Mouse (Mus musculus): ENCODE results near the gene Vmn2r86. TPM values are rescaled to one million over a fixed set of nuclear protein-coding genes. Genes with fewer than 3 reads are reported as not detected.
"Not testable (repeated sequence)": the region's sequence is repeated elsewhere in the genome, so short reads cannot be mapped to it uniquely, and the experiment has no call there.

Gene Vmn2r86
- polyA plus RNA-seq, 1 experiment from 2014 or later, result not detected

DNA sequence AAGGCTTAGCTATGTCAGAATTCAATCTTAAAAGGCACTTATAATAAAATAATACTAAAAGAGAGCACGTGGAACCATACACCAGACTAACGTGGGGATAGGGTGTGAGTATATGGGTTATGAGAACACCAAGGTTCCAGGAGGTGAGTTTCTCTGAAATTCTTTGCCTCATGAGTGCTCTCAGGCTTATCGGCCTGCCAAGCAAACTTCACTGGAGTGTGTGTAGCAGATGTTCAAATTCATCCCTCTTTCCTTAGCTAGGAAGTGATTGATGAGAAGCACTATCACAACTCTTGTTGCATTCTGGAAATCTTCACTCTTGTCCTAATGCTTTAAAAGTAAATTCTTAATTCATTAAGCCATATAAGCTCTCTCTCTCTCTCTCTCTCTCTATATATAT lies 35.4 kb downstream of the Vmn2r86 start:
- no peak for TF ChIP-seq EP300 (optimal IDR thresholded peaks at IDR 0.05)
- no peak for TF ChIP-seq CTCF (IDR thresholded peaks at IDR 0.05; ENCODE audit: low read depth)
- Histone ChIP-seq H3K9ac (ENCODE audit: low read length) (no peak overlapping the region), H3K27ac (replicated peaks) (no peak overlapping the region), H3K4me3 (ENCODE audit: low read depth, low read length) (no peak overlapping the region), H3K9me3 (ENCODE audit: control insufficient read depth, low read length) (no peaks in the 10 kb centered on the region), H3K27me3 (ENCODE audit: control insufficient read depth, insufficient read depth, low read length) (no peaks in the 10 kb centered on the region), H3K4me1 (replicated peaks; ENCODE audit: control insufficient read depth, insufficient read depth) (no peaks in the 10 kb centered on the region), H3K4me2 (replicated peaks; ENCODE audit: low read depth) (no peak overlapping the region), H3K36me3 (ENCODE audit: control insufficient read depth, insufficient read depth, low read length) (no peaks in the 10 kb centered on the region)
- DNase-seq (ENCODE audit: low spot score), result no peak
- WGBS, result 69% methylated on average over 3 of the region's 3 CpGs
- ATAC-seq (ENCODE audit: low FRiP score, low TSS enrichment), result no peak

DNA sequence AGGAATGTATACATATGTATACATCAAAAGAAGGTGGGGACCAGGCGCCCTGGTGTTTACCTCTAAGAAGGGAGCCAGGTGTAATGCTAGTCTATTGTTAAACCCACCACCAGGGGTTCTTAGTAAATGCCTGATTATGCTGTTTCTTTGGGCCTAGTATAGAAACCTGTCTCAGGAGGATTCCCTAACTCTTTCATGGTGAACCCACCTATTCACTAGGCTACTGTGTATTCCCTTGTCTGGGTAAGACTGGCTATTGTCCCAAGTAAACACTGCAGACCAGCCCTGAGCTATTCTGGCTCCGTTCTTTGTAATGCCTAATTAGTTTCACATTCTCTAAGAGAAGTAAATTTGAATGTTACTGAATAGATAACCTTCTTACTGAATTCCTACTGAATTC lies 35.9 kb downstream of the Vmn2r86 start:
- H3K4me1 ChIP-seq (replicated peaks; ENCODE audit: control insufficient read depth, insufficient read depth); H3K9me3 ChIP-seq (ENCODE audit: control insufficient read depth, low read length); ATAC-seq (ENCODE audit: low FRiP score, low TSS enrichment); H3K36me3 ChIP-seq (ENCODE audit: control insufficient read depth, insufficient read depth, low read length); DNase-seq (ENCODE audit: low spot score); H3K4me3 ChIP-seq (ENCODE audit: low read depth, low read length); H3K4me2 ChIP-seq (replicated peaks; ENCODE audit: low read depth); H3K9ac ChIP-seq (ENCODE audit: low read length); H3K27me3 ChIP-seq (ENCODE audit: control insufficient read depth, insufficient read depth, low read length); H3K27ac ChIP-seq (replicated peaks): not testable (repeated sequence)
- WGBS, result 45% methylated on average over 2 of the region's 2 CpGs

DNA sequence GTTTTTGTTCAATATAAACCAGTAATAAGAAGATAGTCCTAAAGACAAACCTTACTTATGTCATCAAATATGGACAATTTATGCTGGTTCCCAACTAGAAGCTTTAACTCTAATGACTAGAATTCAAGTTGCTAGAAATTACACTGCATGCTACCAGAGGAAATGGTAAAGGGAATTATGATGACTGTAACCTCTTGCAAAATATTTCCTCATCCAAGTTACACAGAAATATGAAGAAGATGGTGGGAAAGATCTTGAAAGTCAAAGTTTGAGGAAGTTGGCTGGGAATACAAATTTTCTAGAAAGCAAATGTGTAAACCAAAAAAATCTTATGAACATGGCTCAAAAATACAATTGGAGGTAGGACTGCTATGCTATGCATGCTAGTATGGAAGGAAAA lies 39.5 kb downstream of the Vmn2r86 start:
- not testable (repeated sequence) for H3K9me3 ChIP-seq (ENCODE audit: control insufficient read depth, low read length); DNase-seq (ENCODE audit: low spot score); H3K36me3 ChIP-seq (ENCODE audit: control insufficient read depth, insufficient read depth, low read length); H3K4me3 ChIP-seq (ENCODE audit: low read depth, low read length); ATAC-seq (ENCODE audit: low FRiP score, low TSS enrichment); H3K27ac ChIP-seq (replicated peaks); H3K9ac ChIP-seq (ENCODE audit: low read length); H3K4me1 ChIP-seq (replicated peaks; ENCODE audit: control insufficient read depth, insufficient read depth); H3K27me3 ChIP-seq (ENCODE audit: control insufficient read depth, insufficient read depth, low read length); H3K4me2 ChIP-seq (replicated peaks; ENCODE audit: low read depth)

DNA sequence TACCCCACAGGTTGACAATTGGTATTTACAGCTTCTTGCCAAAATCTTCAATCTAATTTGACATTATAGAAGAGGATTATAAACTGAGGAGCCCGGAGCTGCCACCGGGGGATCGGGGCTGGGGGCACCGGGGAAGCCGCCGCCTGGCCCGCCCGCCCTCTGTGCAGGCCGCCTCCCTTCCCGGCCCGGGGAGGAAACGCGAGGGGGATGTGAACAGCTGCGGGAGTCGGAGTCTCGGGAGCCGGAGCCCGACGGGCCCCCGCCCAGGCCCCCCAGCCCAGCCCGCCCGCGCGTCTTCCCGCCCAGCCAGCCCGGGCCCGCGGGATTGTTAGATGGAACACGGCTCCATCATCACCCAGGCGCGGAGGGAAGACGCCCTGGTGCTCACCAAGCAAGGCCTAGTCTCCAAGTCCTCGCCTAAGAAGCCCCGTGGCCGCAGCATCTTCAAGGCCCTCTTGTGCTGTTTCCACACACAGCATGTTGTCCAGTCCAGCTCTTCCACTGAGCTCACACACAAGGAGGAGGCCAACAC lies 43.6 kb downstream of the Vmn2r86 start:
- not testable (repeated sequence) for H3K36me3 ChIP-seq (ENCODE audit: control insufficient read depth, insufficient read depth, low read length); H3K4me3 ChIP-seq (ENCODE audit: low read depth, low read length); H3K4me2 ChIP-seq (replicated peaks; ENCODE audit: low read depth); H3K9me3 ChIP-seq (ENCODE audit: control insufficient read depth, low read length); H3K27ac ChIP-seq (replicated peaks); DNase-seq (ENCODE audit: low spot score); H3K27me3 ChIP-seq (ENCODE audit: control insufficient read depth, insufficient read depth, low read length); H3K9ac ChIP-seq (ENCODE audit: low read length); H3K4me1 ChIP-seq (replicated peaks; ENCODE audit: control insufficient read depth, insufficient read depth)
- peak; percentile 56; the same call in 1 of the 2 replicates for ATAC-seq (ENCODE audit: low FRiP score, low TSS enrichment)
- 58% methylated on average over 11 of the region's 35 CpGs for WGBS

DNA sequence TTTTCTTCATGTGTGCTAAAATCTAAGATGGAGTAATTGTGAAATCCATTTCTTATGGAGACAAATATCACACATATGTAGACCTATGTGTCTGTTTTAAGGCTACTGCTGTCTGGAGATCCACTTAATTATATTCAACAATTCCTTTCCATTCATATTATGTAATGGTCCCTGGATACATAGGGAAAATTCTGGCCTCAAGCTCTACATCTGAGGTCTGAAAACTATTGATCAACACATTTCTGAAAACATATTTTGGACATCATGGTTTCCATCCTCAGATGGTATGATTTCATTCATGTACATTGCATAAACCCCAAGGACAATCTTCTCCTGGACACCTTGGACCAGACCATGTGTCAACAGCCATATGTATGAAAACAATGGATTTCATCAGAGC lies 61.6 kb downstream of the Vmn2r86 start, which contains the start of gene Vmn2r84:
Gene Vmn2r84 (minus strand): TSS at position 101 of the 400 bp plus-strand sequence.
- TF ChIP-seq CTCF (IDR thresholded peaks at IDR 0.05; ENCODE audit: low read depth), result no peak
- TF ChIP-seq EP300 (optimal IDR thresholded peaks at IDR 0.05), result no peak
- Histone ChIP-seq H3K9ac (ENCODE audit: low read length) (no peak within 1 kb of the TSS), H3K27me3 (ENCODE audit: control insufficient read depth, insufficient read depth, low read length) (no peaks in the 10 kb centered on the region), H3K4me2 (replicated peaks; ENCODE audit: low read depth) (no peak within 1 kb of the TSS), H3K9me3 (ENCODE audit: control insufficient read depth, low read length) (no peaks in the 10 kb centered on the region), H3K4me3 (ENCODE audit: low read depth, low read length) (no peak within 1 kb of the TSS), H3K4me1 (replicated peaks; ENCODE audit: control insufficient read depth, insufficient read depth) (no peaks in the 10 kb centered on the region), H3K27ac (replicated peaks) (no peak within 1 kb of the TSS), H3K36me3 (ENCODE audit: control insufficient read depth, insufficient read depth, low read length) (no peaks in the 10 kb centered on the region)
- DNase-seq (ENCODE audit: low spot score) (no peak), ATAC-seq (ENCODE audit: low FRiP score, low TSS enrichment) (no peak)

Other genes with a start within 250 kb of the Vmn2r86 start
- gene Olfr827, start 241.6 kb downstream of the Vmn2r86 start, polyA plus RNA-seq (2015; fragmentation: Nextera tagmentation; extraction: Ambion mirVana), result not detected in 2 replicates
- gene Neurod4, start 175.8 kb downstream of the Vmn2r86 start, polyA plus RNA-seq (2015; fragmentation: Nextera tagmentation; extraction: Ambion mirVana), result 0.05 TPM in 1 of 2 replicates, not detected in the other
- 0.13 and 0.21 TPM in 2 replicates for gene Tespa1, start 133.2 kb downstream of the Vmn2r86 start, polyA plus RNA-seq (2015; fragmentation: Nextera tagmentation; extraction: Ambion mirVana)
- 0.01 TPM in 1 of 2 replicates, not detected in the other for gene Vmn2r84, start 61.7 kb downstream of the Vmn2r86 start, polyA plus RNA-seq (2015; fragmentation: Nextera tagmentation; extraction: Ambion mirVana)
- 0.01 TPM in 1 of 2 replicates, not detected in the other for gene Vmn2r85, start 26.3 kb downstream of the Vmn2r86 start, polyA plus RNA-seq (2015; fragmentation: Nextera tagmentation; extraction: Ambion mirVana)
- gene Vmn2r87, start 41.3 kb upstream of the Vmn2r86 start, polyA plus RNA-seq (2015; fragmentation: Nextera tagmentation; extraction: Ambion mirVana), result not detected in 2 replicates

Measured in stomach, postnatal 0 days (tissue).